Mouse (Mus musculus) brain, embryonic 14.5 days (tissue): ENCODE data around the gene Pofut2. TPM values are rescaled to one million over a fixed set of nuclear protein-coding genes. Genes with fewer than 3 reads are reported as not detected.

Experiments used
- DNase-seq: peaks from one replicate; pipeline ENCODE4 v3.0.0-alpha.2; 2011; ENCODE audit warnings: low read depth
- CTCF ChIP-seq: fragments of 200-500 bp; IDR thresholded peaks from 2 replicates; pipeline ENCODE4 v1.5.1; 2012; ENCODE audit warnings: inconsistent platforms, mild to moderate bottlenecking, moderate library complexity, borderline replicate concordance; ENCODE audit not compliant: insufficient read depth, insufficient read length; ENCODE audit errors: extremely low read depth
- POLR2A ChIP-seq: fragments of 200-500 bp; IDR thresholded peaks from 2 replicates; pipeline ENCODE4 v1.6.1; 2012; ENCODE audit warnings: mild to moderate bottlenecking, inconsistent platforms, borderline replicate concordance; ENCODE audit not compliant: poor library complexity, insufficient read depth, insufficient read length, severe bottlenecking; ENCODE audit errors: extremely low read depth
- polyA plus RNA-seq: library from polyadenylated mRNA; depleted of rRNA; stranded (reverse); fragments of >200 nt; gene quantifications from 2 replicates; pipeline ENCODE4 v1.2.3, GENCODE M21; 2012

The Pofut2 gene
- polyA plus RNA-seq, 1 experiment, result 49.2 TPM

DNA sequence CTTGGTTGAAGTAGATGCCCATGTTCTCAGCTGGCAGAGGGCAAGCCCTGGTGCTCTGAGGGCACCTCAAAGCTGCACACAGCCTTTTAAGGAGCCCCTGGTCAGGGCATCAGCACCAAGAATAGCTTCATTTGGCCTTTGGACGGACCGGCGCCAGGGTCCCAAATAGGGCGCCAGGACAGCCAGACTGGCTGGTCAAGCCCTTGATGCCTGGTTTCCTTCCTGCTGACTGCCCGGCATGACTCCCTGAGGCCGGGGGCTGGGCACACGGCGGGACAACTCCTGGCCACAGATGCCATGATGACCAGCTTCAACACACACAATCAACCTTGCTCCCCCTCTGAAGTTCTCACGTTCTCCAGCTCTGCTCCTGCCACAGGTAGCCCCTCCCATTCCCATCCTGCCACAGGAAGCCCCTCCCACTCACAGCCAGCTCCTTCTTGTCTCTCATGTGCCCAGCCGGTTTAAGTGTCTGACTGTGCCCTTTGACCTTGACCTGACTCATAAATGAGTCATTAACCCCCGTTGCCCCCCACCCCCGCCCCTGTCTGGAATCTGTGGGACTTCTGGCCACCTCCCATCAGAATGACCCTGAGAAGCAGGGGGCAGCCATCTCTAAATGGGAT is 23.9 kb upstream of the Pofut2 start:
- DNase-seq, result no peak
- TF ChIP-seq CTCF (no peak), POLR2A (no peak)

DNA sequence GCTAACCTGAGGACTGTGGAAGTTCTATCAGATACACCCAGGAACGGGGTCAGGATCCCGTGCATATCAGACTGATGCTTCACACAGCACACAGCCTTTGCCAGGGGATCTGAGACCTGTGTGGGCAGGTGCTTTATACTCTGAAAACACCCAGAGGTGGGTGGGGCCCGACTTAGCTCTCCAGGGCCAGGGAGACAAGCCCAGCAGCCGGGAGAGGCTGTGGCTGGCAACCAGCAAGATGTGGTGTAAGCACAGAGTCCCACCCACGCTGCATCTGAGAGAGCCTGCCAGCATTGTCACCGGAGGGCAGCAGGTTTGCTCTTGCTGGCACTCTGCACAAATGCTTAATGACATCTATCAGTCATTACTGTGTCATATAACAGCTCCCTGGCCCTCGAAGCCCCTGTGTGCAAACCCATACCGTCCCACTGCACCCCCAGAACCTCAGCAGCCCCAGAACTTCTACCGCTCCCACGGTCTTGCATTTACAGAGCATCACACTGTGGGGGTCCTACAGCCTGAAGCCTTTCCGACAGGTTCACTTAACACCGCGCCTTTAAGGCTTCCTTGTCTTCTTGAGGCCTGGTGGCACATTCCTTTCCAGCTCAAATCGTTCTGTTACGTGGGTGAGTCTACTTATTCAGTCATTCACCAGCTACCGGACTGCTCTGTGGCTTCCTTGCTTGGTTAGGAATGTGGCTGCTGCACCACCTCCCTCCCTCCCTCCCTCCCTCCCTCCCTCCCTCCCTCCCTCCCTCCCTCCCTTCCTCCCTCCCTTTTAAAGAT is 21.0 kb upstream of the Pofut2 start:
- TF ChIP-seq POLR2A (no peak), CTCF (no peak)

DNA sequence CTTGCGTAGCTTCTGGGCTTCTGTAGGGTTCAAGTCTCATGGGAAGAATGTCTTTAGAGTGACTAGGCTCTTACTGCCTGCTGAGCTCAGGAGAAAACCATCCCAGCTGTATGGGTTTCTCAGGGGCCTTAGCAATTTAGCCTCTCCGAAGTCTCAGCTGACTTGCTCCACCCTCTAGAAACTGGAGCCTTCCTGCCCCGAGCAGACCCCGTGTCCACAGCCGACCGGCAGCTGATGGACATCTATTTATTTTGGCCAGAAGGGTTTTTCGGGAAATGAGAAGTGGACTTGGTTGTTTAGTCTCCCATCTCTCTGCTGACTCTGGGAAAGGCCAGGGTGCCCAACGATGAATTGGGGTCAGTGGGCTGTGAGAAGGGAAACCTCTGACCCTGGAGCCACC is 18.3 kb upstream of the Pofut2 start:
- TF ChIP-seq CTCF, result no peak
- TF ChIP-seq POLR2A, result no peak
- no peak for DNase-seq

More for the DNA sequence above, 21.0 kb upstream of the Pofut2 start:
- DNase-seq, result no peak

DNA sequence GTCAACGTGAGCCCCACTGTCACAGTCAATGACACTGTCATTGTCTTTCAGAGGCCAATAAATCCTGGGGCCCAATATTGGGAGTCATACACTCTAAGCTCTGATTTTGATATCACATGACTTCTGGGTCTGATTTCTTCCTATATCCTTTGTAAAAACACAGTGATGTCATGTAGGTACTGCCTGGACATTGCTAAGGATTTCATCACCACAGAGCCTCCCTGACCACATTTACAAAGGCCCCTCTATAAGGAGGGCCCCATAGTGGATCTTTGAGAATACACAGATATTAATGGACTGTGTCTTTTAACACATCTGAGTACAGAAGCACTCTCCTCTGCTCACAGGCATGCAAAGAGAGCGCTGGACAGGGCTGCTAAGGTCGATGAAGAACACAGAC is 16.6 kb upstream of the Pofut2 start:
- no peak for TF ChIP-seq CTCF
- no peak for TF ChIP-seq POLR2A
- no peak for DNase-seq

DNA sequence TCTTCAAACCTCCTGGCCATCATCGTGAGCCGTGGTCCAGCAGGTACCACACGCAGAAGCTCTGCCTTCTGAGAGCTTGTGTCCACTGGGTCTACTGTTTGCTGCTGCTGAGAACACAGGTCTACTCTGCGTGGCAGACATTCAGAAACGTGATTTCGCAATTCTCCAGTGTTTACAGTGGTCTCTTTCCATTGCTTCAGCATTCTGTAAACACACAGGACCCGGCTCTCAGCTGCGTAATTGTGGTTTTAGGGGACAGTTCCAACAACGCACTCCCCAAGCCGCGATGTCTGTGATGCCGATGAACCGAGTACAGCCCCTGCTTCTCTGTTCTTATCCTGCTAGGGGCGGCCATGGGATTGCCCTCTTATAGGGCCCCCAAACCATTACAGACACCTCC is 16.1 kb upstream of the Pofut2 start:
- no peak for DNase-seq
- TF ChIP-seq CTCF, result no peak
- TF ChIP-seq POLR2A, result no peak

- no peak for DNase-seq
- TF ChIP-seq POLR2A, result no peak
- TF ChIP-seq CTCF, result no peak
Observed at GRCm38 (mm10) chr10:77243572-77244161, 15.4 kb upstream of the Pofut2 start.

- no peak for DNase-seq
- no peak for TF ChIP-seq CTCF
- TF ChIP-seq POLR2A, result no peak
Observed at GRCm38 (mm10) chr10:77244777-77245176, 14.2 kb upstream of the Pofut2 start.

DNA sequence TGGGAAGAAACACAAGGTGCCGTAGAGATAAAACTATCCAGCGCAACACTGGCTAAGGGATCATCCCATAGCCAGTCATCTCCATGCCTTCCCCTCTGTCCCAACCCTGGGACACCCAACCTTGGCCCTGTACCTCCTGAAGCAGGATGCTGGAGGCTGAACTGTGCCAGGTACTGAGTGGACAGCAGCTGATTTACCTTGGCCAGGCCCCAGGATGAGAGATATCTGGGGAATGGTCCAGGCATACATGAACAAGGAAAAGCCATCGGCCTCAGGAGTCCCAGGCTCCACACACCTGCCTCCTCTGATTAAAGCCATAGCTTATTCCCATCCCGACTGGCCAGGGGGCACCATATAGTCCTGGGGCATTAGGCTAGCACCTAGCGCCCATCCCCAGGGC is 12.0 kb upstream of the Pofut2 start:
- TF ChIP-seq POLR2A (no peak), CTCF (no peak)
- no peak for DNase-seq

GRCm38 (mm10) chr10:77247707-77248106 is 11.3 kb upstream of the Pofut2 start:
- no peak for DNase-seq
- TF ChIP-seq POLR2A (no peak), CTCF (no peak)

DNA sequence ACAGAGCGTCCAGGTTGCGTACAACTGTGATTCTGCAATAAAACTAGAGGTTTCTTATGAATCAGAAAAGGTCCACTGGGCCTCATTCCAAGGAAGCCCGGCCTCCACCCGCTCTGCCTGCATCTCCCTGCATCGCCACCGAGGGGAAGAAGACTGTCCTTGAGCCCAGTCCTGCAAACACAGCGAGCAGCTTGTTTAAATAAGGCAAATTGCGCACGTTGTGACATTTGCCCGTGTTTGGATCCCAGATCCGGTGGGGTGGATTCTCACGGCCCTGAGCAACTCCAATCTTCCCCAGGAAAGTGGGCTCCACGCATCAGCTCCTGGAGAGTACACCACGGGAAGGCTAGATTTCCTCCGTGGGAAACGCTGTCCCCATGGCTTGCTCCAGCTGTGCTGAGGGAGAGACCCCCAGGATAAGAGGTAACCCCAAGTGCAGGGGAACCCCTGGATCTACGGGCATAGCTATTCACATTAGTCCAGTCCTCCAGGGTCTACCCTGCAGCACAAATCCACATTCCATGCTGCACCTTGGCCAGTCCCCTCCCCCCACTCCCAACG is 7.7 kb upstream of the Pofut2 start:
- TF ChIP-seq CTCF (peak; percentile 5; the same call in 1 of the 2 replicates), POLR2A (no peak)
- DNase-seq, result no peak

GRCm38 (mm10) chr10:77251784-77252539 is 7.1 kb upstream of the Pofut2 start:
- DNase-seq, result peak; percentile 32
- no peak for TF ChIP-seq CTCF
- TF ChIP-seq POLR2A, result no peak

GRCm38 (mm10) chr10:77252790-77253189 is 6.2 kb upstream of the Pofut2 start:
- TF ChIP-seq POLR2A (no peak), CTCF (peak; percentile 94)
- DNase-seq, result peak; percentile 89
